Mouse (Mus musculus) spleen, adult 2 months (tissue): ENCODE results near the gene Drg1.

Source experiments
- CTCF ChIP-seq: fragments of 200-500 bp; IDR thresholded peaks from 2 replicates; pipeline ENCODE4 v1.5.1; 2011; ENCODE audit warnings: mild to moderate bottlenecking, inconsistent platforms; ENCODE audit not compliant: insufficient read depth, insufficient read length, insufficient replicate concordance; ENCODE audit errors: extremely low read depth
- POLR2A ChIP-seq: fragments of 200-500 bp; IDR thresholded peaks from 2 replicates; pipeline ENCODE4 v1.6.1; 2011; ENCODE audit warnings: low read depth, low read length, inconsistent platforms

- no peak for TF ChIP-seq CTCF
- no peak for TF ChIP-seq POLR2A
Measured at GRCm38 (mm10) chr11:3206783-3207182, 59.4 kb downstream of the Drg1 start.
